Mouse (Mus musculus) neural tube, embryonic 13.5 days (tissue): ENCODE measurements around the gene Qrich2. TPM values are rescaled to one million over a fixed set of nuclear protein-coding genes. Genes with fewer than 3 reads are reported as not detected.

Experiments
- ATAC-seq: fragments of 200-750 bp; cut with Nextera tagmentation; 2 replicates; pipeline ENCODE4 v1.8.0; 2017; ENCODE audit warnings: low read depth, mild to moderate bottlenecking, moderate TSS enrichment, moderate library complexity
- H3K27ac ChIP-seq: fragments of 300-500 bp; sonication (generic); replicated peaks from 2 replicates; pipeline ENCODE4 v1.5.1; 2015; ENCODE audit warnings: moderate library complexity, mild to moderate bottlenecking, inconsistent platforms
- H3K27me3 ChIP-seq: fragments of 300-500 bp; sonication (generic); 2 replicates; pipeline ENCODE4 v1.6.1; 2015; ENCODE audit warnings: mild to moderate bottlenecking, inconsistent platforms
- H3K36me3 ChIP-seq: fragments of 300-500 bp; sonication (generic); 2 replicates; pipeline ENCODE4 v1.6.1; 2015; ENCODE audit warnings: mild to moderate bottlenecking, inconsistent platforms
- H3K4me1 ChIP-seq: fragments of 300-500 bp; sonication (generic); replicated peaks from 2 replicates; pipeline ENCODE4 v1.6.1; 2015; ENCODE audit warnings: inconsistent platforms
- H3K4me2 ChIP-seq: fragments of 300-500 bp; sonication (generic); 2 replicates; pipeline ENCODE4 v1.6.1; 2015; ENCODE audit warnings: inconsistent platforms, mild to moderate bottlenecking, moderate library complexity
- H3K4me3 ChIP-seq: fragments of 300-500 bp; sonication (generic); 2 replicates; pipeline ENCODE4 v1.5.1; 2015; ENCODE audit warnings: mild to moderate bottlenecking, inconsistent platforms
- H3K9ac ChIP-seq: fragments of 300-500 bp; sonication (generic); 2 replicates; pipeline ENCODE4 v1.6.1; 2015; ENCODE audit warnings: moderate library complexity, mild to moderate bottlenecking, inconsistent platforms
- H3K9me3 ChIP-seq: fragments of 300-500 bp; sonication (generic); 2 replicates; pipeline ENCODE4 v1.6.1; 2016; ENCODE audit warnings: inconsistent platforms
- WGBS: fragments of 180-500 bp; shearing (Covaris S2); methylation state at CpG from one replicate; pipeline ENCODE4 v1.1.7; 2015; 5-methylcytosine and 5-hydroxymethylcytosine counted together
- polyA plus RNA-seq: library from polyadenylated mRNA; unstranded; fragments of >200 nt; fragmentation: Nextera tagmentation; extraction: Ambion mirVana; gene quantifications from 2 replicates; pipeline ENCODE4 v1.2.1, GENCODE M21; 2015

The Qrich2 gene
- polyA plus RNA-seq = not detected in 2 replicates

GRCm38 (mm10) chr11:116466141-116466540 lies at the start of gene Qrich2:
Gene Qrich2, minus strand, starts transcription at chr11:116466241.
- Histone ChIP-seq H3K36me3 (peaks cover 16% of the 10 kb centered on the region), H3K27ac (no peak within 1 kb of the TSS), H3K9ac (no peak within 1 kb of the TSS), H3K4me3 (no peak within 1 kb of the TSS), H3K27me3 (no peaks in the 10 kb centered on the region), H3K9me3 (no peaks in the 10 kb centered on the region), H3K4me2 (no peak within 1 kb of the TSS), H3K4me1 (peaks cover 4% of the 10 kb centered on the region)
- ATAC-seq = no peak
- 67% methylated on average over 20 of the region's 20 CpGs for WGBS

DNA sequence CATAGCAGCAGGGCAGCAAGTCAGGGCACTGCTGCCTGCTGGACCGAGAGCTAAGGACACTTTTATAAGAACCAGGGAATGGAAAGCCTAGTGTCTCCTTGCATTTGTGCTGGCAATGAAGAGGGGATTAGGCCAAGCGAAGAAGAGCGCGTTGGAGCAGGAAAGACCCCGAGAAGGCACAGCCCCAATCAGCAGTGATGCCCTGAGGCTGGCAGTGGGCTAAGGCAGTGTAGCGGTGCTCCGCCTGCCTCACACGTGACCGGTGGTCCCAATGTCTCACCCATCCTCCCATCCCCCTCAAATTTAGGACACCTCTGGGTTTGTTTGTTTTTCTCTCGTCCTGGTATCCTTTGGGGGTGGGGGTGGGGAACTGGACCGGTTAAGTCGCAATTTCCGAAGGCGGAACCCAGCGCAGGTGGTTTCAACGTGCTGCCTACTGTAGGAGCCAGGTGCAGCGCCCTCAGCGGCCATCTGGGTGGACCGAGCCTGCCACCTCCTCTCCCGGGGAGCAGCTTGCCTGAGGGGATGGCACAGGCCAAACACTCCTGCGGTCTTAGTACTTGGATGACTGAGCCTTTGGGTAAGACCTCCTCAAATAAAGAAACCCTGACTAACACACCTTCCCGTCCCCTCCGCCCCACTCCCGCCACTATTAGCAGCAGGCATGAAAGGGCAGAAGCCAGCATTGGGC lies 49.4 kb upstream of the Qrich2 start:
- Histone ChIP-seq H3K27me3 (peaks cover 8% of the 10 kb centered on the region; the same call in 1 of the 2 replicates), H3K4me3 (0 out of 2 replicates have a peak overlapping the region, but pooled peaks have one; percentile 1), H3K4me2 (peak overlapping the region; percentile 42), H3K9ac (0 out of 2 replicates have a peak overlapping the region, but pooled peaks have one; percentile 19), H3K27ac (no peak overlapping the region), H3K4me1 (peaks cover 7% of the 10 kb centered on the region; the same call in 1 of the 2 replicates), H3K9me3 (no peaks in the 10 kb centered on the region), H3K36me3 (no peaks in the 10 kb centered on the region)
- ATAC-seq = no peak
- 14% methylated on average over 24 of the region's 24 CpGs for WGBS

DNA sequence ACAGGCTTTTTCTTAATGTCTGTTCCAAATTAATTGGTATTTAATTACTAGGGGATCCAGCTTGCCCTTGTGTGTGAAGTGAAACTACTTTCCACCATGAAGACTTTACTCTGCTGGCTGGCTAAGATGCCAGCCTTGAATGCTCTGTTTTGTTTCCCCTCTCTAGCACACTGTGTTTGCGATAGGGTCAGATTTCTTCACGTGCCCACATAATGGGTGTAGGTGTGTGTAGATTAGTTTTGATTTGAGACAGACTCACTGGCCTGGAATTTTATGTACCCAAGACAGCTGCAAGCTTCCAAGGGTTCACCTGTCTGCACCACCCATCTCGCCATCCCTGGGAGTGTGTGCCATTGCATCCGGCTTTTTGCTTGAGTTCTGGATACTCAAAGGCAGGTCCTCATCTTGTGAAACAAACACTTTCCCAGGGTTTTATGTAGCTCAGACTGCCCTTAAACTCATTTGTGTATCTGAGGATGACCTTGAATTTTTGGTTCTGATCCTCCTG lies 47.5 kb upstream of the Qrich2 start:
- ATAC-seq = no peak

GRCm38 (mm10) chr11:116512987-116513386 lies 46.9 kb upstream of the Qrich2 start:
- H3K4me3 ChIP-seq = no peak overlapping the region
- peaks cover 7% of the 10 kb centered on the region; the same call in 1 of the 2 replicates for H3K4me1 ChIP-seq
- no peak overlapping the region for H3K27ac ChIP-seq
- no peaks in the 10 kb centered on the region for H3K36me3 ChIP-seq
- H3K9me3 ChIP-seq = no peaks in the 10 kb centered on the region
- no peak overlapping the region for H3K9ac ChIP-seq
- no peak for ATAC-seq
- peaks cover 8% of the 10 kb centered on the region; the same call in 1 of the 2 replicates for H3K27me3 ChIP-seq
- 84% methylated on average over 6 of the region's 6 CpGs for WGBS
- H3K4me2 ChIP-seq = no peak overlapping the region

More for the DNA sequence above, 47.5 kb upstream of the Qrich2 start:
- no peak overlapping the region for H3K27ac ChIP-seq
- peaks cover 8% of the 10 kb centered on the region; the same call in 1 of the 2 replicates for H3K27me3 ChIP-seq
- peaks cover 7% of the 10 kb centered on the region; the same call in 1 of the 2 replicates for H3K4me1 ChIP-seq
- H3K4me3 ChIP-seq = no peak overlapping the region
- H3K9ac ChIP-seq = no peak overlapping the region
- WGBS = 82% methylated on average over 4 of the region's 4 CpGs
- H3K36me3 ChIP-seq = no peaks in the 10 kb centered on the region
- no peaks in the 10 kb centered on the region for H3K9me3 ChIP-seq
- H3K4me2 ChIP-seq = no peak overlapping the region

DNA sequence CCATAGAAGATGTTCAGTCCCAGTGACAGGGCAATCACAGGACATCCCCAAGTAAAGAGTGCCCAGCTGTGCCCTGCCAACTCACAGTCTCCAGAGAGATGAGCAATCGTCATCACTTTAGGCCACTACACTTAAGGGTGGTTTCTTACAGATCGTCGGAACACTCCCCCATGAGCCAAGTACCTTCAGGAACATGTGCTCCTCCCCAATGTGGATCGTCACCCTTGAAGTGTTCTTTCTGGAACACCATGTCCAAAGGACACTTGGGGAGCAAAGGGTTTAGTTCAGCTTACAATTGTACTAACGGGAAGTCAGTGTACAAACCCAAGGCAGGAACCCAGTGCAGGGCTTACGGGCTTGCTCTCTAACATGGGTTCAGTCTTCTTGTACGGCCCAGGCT lies 46.1 kb upstream of the Qrich2 start:
- Histone ChIP-seq H3K27me3 (peaks cover 8% of the 10 kb centered on the region; the same call in 1 of the 2 replicates), H3K9ac (no peak overlapping the region), H3K4me1 (peaks cover 7% of the 10 kb centered on the region; the same call in 1 of the 2 replicates), H3K36me3 (no peaks in the 10 kb centered on the region), H3K4me2 (no peak overlapping the region), H3K9me3 (no peaks in the 10 kb centered on the region), H3K4me3 (no peak overlapping the region), H3K27ac (no peak overlapping the region)
- no peak for ATAC-seq
- 93% methylated on average over 7 of the region's 7 CpGs for WGBS

DNA sequence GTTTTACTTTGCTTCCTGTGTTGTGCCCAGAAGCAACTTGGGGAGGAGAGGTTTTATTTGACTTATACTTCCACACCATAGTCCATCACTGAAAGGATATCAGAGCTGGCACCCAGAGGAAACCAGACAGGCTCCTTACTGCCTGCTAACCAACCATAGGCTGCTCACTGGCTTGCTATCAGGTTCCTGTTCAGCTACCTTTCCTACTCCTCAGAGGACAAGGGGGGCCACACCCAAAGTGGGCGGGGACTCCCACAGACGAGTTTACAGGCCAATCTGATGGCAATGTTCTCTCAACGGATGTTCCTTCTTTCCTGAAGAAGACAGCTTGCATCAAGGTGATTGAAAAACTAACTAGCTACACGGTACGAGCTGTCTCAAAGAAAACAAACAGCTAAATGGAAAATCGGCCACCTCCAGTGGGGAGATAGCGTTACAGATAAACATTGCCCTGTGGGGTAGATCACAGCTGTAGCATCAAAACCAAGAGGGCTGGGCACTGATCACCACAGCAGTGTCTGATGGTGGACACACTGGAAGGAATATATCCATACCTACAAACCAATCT lies 45.3 kb upstream of the Qrich2 start:
- no peaks in the 10 kb centered on the region for H3K9me3 ChIP-seq
- H3K4me2 ChIP-seq = no peak overlapping the region
- H3K4me1 ChIP-seq = peaks cover 10% of the 10 kb centered on the region; the same call in 1 of the 2 replicates
- H3K9ac ChIP-seq = no peak overlapping the region
- ATAC-seq = no peak
- H3K27ac ChIP-seq = no peak overlapping the region
- WGBS = 71% methylated on average over 7 of the region's 7 CpGs
- peaks cover 8% of the 10 kb centered on the region; the same call in 1 of the 2 replicates for H3K27me3 ChIP-seq
- H3K4me3 ChIP-seq = no peak overlapping the region
- H3K36me3 ChIP-seq = no peaks in the 10 kb centered on the region

DNA sequence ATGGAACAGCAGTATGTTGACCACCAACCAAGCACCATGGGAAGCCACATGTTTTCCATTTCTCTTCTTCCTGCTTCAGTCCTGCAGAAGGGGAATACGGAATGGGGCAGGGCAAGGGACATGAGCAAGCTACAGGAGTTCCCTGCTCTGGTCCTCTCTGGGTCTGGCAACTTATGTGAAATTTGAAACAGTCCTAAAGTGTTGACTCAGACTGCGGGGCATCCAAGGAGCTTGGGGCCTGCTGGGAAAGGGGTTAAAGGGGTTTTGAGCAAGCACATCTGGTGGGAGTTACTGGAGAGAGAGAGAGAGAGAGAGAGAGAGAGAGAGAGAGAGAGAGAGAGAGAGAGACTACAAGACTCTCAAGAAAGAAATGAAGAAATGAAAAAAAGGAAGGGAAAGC lies 42.6 kb upstream of the Qrich2 start:
- ATAC-seq = no peak
- Histone ChIP-seq H3K27ac (no peak overlapping the region), H3K4me1 (0 out of 2 replicates have a peak, but pooled peaks cover 5% of the 10 kb centered on the region), H3K4me2 (no peak overlapping the region), H3K36me3 (no peaks in the 10 kb centered on the region), H3K4me3 (no peak overlapping the region), H3K27me3 (no peaks in the 10 kb centered on the region), H3K9ac (no peak overlapping the region), H3K9me3 (no peaks in the 10 kb centered on the region)
- 75% methylated on average over 2 of the region's 2 CpGs for WGBS

DNA sequence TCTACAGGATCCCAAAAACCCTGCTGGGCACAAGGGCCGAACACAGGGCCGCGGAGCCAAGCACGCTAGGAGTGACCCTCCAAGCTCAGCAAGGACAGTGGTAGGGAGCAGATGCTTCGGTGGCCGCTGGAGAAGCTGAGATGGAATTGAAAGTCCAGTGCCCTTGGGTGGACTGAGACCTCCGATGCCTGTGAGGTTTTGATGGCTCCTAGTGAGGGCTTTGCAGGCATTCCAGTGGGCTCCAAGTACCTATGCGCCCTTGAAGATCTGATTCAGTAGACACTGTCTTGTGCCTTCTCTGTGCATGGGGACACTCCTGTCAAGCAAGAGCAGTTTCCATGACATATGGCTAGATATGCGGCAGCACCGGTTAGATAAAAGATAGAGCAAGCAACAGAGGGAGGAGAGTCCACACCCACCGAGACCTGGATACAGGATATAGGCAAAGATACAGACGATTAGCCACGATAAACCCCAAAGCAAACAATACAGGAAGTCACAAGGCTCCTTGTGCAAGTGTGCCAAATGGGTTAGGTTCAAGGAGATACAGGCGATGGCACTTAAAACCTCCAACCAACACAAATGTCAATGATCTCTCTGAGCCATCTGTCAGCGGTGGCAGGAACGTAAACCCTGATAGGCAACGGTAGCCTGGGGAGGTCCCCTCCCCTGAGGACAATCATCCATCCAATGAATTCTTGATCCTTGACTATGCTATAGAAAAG lies 40.3 kb upstream of the Qrich2 start:
- Histone ChIP-seq H3K36me3 (no peaks in the 10 kb centered on the region), H3K27ac (no peak overlapping the region), H3K4me3 (no peak overlapping the region), H3K4me2 (no peak overlapping the region), H3K4me1 (peaks cover 5% of the 10 kb centered on the region; the same call in 1 of the 2 replicates), H3K9me3 (no peaks in the 10 kb centered on the region), H3K9ac (no peak overlapping the region), H3K27me3 (no peaks in the 10 kb centered on the region)
- WGBS = 76% methylated on average over 17 of the region's 17 CpGs
- ATAC-seq = no peak

DNA sequence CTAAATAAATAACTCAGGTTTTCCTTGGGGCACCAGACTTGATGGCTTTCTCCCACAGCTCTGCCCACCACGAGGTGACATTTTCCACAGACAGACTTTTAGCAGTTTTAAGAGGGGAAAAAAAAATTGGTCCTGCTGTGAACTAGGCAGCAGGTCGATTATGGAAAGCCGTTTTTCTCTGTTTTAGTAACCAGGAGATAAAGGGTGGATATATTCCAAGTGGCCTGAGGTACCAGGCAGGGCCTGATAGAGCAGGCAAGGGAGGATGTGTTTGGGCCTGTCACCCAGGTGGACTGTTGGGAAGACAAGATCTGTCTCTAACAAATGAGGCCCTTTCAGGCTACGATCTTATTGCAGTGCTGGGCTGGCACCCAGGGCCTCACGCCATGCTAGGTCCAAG lies 39.5 kb upstream of the Qrich2 start:
- Histone ChIP-seq H3K27me3 (no peaks in the 10 kb centered on the region), H3K4me2 (no peak overlapping the region), H3K36me3 (no peaks in the 10 kb centered on the region), H3K9ac (no peak overlapping the region), H3K9me3 (no peaks in the 10 kb centered on the region), H3K27ac (no peak overlapping the region), H3K4me1 (peaks cover 9% of the 10 kb centered on the region; the same call in 1 of the 2 replicates), H3K4me3 (no peak overlapping the region)
- ATAC-seq = no peak
- 78% methylated on average over 5 of the region's 5 CpGs for WGBS

DNA sequence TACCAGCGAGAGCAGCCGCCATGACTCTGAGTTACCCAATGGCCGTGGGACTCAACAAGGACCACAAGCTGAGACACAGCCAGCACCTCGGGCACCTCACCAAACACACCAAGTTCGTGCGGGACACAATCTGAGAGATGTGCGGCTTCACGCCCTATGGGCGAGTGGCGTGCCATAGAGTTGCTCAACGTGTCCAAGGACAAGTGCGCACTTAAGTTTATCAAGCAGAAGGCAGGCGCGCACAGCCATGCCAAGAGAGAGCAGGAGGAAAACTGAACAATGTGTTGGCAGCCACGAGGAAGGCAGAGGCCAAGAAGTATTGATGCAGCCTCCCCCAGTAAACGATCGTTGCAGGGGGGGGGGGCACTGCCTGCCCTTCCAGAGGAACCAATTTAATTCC lies 38.5 kb upstream of the Qrich2 start:
- no peaks in the 10 kb centered on the region for H3K9me3 ChIP-seq
- H3K27me3 ChIP-seq = no peaks in the 10 kb centered on the region
- no peak overlapping the region for H3K4me2 ChIP-seq
- no peak overlapping the region for H3K9ac ChIP-seq
- 92% methylated on average over 17 of the region's 17 CpGs for WGBS
- peaks cover 9% of the 10 kb centered on the region; the same call in 1 of the 2 replicates for H3K4me1 ChIP-seq
- ATAC-seq = no peak
- H3K36me3 ChIP-seq = no peaks in the 10 kb centered on the region
- no peak overlapping the region for H3K27ac ChIP-seq
- no peak overlapping the region for H3K4me3 ChIP-seq

DNA sequence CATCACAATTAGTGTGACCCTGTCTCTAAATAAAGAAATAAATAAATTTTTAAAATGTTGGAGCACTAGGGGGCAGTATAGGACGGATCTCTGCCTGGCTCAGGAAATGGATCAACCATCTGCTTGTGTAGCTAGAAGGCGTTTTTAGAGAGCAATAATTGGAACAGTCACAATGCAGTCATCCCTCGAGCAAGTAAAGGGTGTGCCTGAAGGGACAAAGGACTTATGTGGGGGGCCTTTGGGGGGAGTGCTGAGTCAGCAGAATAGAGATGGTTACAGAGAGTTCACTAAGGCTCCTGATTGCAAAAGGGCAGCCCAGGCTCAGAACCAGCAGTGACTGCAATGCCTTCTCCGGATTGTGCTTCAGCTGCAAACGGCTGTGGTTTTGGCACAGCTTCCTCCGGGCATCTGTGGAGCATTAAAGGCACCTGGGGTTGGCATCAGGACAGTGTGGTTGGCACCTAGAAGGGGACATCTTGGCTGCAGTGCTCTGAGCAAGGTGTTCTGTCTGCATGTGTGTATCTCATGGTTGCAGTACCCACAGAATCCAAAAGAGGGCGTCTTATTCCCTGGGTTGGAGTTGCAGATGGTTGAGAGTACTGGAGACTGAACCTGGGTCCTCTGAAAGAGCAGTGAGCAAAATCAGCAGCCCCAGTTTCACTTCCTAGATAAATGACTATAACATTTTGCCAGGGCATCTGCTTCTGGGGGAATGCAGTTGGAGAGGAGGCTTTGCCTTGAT lies 35.1 kb upstream of the Qrich2 start:
- no peak overlapping the region for H3K4me2 ChIP-seq
- H3K9ac ChIP-seq = no peak overlapping the region
- no peak overlapping the region for H3K4me3 ChIP-seq
- ATAC-seq = peak; percentile 50; the same call in 1 of the 2 replicates
- H3K9me3 ChIP-seq = no peaks in the 10 kb centered on the region
- peak overlapping the region; percentile 64 for H3K27ac ChIP-seq
- H3K4me1 ChIP-seq = peaks cover 8% of the 10 kb centered on the region; the same call in 1 of the 2 replicates
- no peaks in the 10 kb centered on the region for H3K36me3 ChIP-seq
- H3K27me3 ChIP-seq = no peaks in the 10 kb centered on the region
- WGBS = 29% methylated on average over 7 of the region's 7 CpGs
